Mouse (Mus musculus) kidney, postnatal 25 days (tissue): Measurements from ENCODE around the gene Kdm5a.
A peak's percentile ranks its signal among the peaks of the same experiment; 100 is the strongest.

ENCODE experiments used
- DNase-seq, 2 experiments: peaks; one replicate each; pipeline ENCODE4 v3.0.0; 2021; ENCODE audit warnings: mixed read lengths in 2 of 2

Gene Kdm5a

DNA sequence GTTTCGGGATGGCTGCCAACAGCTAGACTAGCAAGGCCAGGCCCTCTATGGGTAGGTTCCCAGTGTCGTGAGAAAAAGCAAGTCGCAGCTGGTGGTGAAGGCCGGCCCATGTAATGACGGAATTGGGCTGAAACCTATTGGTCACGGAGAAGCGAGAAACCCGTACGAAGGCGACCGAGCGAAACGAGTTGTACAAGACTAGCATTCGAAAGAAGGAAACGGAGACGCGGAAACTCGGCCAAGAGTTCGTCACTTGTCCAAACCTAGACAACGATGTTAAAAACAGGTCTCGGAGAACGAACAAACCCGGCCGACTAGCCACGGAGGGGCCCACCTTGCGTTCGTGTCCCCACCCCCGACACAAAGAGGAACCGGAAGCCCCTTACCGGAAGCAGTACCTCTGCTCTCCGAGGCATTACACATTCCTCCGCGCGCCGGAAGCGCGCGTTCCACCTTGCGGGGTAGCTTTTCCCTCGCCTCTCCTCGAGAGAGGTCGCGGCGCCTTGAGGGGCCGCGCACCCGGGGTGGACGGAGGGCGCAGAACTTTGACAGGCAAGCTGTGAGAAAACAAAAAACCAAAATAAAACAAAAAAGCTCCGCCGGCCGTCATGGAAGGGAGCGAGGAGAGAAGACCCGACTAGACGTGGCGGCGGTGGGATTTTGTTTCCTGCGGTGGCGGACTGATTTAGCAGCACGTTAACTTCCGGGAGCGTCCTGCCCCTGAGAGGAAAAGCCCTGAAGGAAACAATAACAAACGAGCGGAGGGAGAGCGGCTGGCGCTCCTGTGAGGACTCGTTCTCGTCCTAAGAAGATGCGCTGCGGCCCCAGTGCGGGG lies at the start of gene Kdm5a, which contains the start of gene Ccdc77:
Gene Kdm5a (plus strand): TSS at position 437 of the 835 bp plus-strand sequence.
Gene Ccdc77 (minus strand): TSS at position 687 of the 835 bp plus-strand sequence.
- DNase-seq = peak; percentile 92 to 97

DNA sequence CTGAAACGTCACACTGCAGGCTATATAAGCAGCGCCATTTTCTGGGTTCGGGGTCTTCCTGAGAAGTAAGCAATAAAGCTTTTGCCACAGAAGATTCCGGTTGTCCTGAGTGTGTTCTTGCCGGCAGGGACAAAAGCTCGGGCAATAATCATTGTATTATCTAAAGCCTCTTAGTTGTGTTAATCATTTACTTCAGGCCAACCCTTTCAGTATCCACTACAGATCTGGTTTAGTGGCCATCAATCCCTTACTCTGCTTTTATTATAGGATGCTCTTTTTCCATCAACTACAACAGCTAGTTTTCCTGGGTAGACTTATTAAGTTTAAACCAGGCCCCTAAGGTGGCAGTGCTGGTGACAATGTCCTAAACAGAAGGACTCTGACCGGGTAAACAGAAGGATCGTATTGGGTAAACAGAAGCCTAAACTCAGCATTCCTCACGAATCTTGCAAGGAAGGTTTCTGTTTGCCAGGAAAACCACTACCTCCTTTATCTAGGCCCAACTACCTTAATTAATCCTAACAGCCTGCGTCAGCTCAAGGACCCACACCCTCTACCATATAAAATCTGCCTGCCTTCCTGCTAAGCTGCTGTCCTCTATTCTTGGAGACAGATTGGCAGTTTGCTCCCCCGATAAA lies 45.5 kb upstream of the Kdm5a start:
- DNase-seq = no peak

GRCm38 (mm10) chr6:120319129-120319528 lies 44.8 kb upstream of the Kdm5a start:
- no peak for DNase-seq

GRCm38 (mm10) chr6:120320369-120320768 lies 43.6 kb upstream of the Kdm5a start:
- DNase-seq = no peak

- DNase-seq = peak; percentile 72 to 85
Observed at GRCm38 (mm10) chr6:120324295-120324927, 39.5 kb upstream of the Kdm5a start.

GRCm38 (mm10) chr6:120332351-120332750 lies 31.6 kb upstream of the Kdm5a start:
- no peak for DNase-seq

GRCm38 (mm10) chr6:120343992-120344391 lies 19.9 kb upstream of the Kdm5a start:
- DNase-seq = no peak

- DNase-seq = no peak
Observed at GRCm38 (mm10) chr6:120349018-120349417, 14.9 kb upstream of the Kdm5a start.

DNA sequence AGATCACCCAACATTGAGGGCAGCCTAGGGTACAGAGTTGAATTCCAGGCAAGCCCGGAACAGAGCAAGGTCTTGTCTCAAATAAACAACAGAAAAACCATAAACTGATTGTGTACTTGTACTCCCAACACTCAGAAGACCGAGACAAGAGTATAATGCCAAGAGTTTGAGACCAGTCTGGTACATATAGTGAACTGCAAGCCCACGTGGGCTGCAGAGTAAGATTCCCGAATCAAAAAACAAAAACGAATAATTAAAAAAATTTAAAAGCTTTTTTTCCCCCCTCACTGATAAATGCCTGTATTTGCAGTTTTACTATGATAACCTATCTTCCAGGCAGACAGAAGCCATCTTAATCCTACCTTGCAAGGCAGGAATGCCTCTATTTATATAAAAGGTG lies 7.4 kb upstream of the Kdm5a start:
- no peak for DNase-seq

DNA sequence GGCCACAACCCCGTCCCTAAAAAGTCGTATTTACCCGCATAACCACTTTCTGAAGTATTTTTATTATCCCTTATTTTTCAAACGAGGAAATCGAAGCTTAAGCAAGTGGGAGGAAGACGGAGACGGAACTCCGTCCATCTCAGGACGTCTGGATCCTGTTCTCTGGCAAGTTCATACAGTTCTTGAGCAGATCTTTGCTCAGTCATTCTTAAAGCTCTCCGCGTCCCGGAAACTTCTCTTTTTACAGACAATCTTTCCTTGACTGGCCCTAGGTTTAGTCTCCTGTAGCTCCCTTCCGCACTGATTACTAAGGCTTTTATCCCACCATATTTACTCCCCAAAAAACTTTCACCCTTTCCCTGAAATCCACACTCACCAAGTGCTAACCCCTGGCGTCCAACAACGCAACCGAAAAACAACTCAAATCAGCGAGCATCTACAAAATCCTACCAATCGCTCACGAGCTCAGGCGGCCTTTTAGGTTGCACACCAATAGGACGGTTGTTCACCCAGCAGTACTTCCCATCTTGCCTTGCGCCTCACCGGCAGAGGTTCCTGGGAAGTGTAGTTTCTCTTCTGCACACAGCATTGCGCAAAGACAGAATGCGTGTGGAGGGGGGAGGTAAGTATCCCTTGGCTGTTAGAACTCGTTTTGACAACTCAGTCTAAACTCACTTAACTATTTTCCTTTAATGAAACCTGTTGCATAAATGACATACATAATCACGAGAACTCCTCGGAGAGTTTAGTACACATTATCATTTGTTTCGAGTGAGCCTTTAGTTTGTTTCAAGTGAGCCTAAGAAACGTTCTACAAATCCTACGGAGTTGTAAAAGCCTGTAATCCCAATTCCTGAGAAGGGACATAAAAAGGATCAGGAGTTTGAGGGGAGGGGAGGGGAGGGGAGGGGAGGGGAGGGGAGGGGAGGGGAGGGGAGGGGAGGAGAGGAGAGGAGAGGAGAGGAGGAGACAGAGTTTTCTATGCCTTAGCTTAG lies 6.7 kb upstream of the Kdm5a start:
- DNase-seq = peak; percentile 88 to 94

GRCm38 (mm10) chr6:120362124-120362523 lies 1.8 kb upstream of the Kdm5a start:
- DNase-seq = no peak

DNA sequence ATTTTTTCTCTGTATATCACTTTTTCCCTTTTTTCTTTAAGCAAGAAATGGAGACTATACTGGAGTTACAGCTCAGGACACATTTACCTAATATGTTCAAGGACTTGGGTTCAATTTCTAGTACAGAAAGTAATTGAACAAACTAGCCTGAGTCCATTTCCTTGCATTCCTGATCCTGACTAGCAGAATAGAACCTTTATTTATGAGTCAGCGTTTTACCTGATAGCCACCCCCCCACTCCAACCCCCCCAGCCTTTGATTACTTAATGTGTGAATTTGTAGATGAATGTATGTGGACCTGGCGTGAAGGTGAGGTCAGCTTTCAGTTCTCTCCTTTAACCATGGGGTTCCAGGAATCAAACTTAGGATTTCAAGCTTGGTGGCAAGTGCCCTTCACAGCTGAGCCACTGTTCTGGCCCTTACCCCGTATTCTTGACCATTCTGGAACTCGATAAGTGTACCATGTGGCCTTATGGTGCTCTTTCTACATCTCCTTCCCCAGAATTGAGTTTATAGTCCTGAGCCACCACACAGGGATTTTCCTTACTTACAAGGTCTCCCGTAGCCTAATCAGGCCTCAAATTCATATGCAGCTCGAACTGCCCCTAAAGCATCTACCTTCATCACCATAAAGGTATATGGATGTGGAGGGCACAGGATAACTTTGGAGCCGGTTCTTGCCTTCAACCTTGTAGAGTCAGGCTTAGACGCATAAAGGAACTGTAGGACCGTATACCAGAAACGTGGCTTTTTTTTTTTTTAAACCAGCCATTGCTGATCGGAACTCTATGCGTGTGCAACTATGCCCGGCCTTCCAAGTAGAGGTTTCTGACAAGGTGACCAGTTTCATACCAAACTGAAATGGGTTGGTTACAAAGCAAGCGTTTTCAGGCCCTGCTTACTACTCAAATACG lies 893 bp upstream of the Kdm5a start:
- DNase-seq = no peak

GRCm38 (mm10) chr6:120364523-120364905 lies 590 bp downstream of the Kdm5a start:
- no peak for DNase-seq

DNA sequence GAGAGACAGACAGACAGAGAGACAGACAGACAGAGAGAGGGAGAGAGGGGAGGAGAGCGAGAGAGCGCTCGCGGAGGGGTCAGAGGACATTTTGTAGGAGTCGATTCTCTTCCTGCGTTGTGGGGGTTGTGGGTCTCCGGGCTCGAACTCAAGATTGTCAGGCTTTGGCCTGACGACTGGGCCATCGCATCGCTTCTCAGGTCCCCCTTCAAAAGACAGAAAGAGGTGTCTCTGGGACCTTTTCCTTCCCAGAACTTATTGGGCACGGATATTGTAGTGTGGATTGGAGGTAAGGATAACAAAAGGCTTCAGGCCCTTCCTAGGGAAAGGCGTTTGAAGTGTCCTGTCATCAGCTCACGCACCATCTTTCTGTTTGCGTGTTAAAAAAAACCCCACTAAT lies 1.1 kb downstream of the Kdm5a start:
- DNase-seq = no peak

- no peak for DNase-seq
Observed at GRCm38 (mm10) chr6:120376736-120377135, 12.8 kb downstream of the Kdm5a start.

GRCm38 (mm10) chr6:120390054-120390453 lies 26.1 kb downstream of the Kdm5a start:
- DNase-seq = no peak

DNA sequence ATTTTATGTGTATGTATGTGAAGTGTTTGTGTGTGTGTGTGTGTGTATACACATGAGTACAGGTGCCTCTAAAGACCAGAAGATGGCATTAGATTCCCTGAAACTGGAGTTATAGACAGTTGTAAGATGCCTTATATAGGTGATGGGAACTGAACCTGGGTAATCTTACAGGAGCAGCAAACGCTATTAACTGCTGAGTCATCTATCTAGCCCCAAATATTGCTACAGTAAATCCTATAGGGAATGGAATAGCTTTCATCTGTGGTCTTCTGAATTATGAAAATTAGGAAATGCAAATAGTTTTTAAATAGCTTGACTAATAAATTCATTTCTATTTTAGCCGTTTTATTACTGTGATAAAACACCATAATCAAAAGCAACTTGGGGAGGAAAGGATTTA lies 28.9 kb downstream of the Kdm5a start:
- DNase-seq = no peak

- no peak for DNase-seq
Observed at GRCm38 (mm10) chr6:120395622-120396345, 31.9 kb downstream of the Kdm5a start.

DNA sequence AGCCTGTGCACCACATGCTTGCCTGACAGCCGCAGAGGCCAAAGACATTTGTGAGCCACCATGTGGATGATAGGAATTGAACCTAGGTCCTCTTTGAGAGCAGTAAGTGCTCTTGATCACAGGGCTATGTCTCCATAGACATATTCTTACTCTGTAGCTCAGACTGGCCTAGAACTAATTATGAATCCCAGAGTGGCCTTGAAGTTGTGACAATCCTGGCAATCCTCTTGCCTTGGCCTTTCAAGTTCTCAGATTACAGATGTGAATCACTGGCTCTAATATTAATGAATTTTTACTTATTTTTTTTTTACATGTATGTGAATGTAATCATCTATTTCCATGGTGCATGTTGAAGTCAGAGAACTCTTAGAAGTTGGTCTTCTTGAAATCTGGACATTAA lies 40.0 kb downstream of the Kdm5a start:
- DNase-seq = no peak

DNA sequence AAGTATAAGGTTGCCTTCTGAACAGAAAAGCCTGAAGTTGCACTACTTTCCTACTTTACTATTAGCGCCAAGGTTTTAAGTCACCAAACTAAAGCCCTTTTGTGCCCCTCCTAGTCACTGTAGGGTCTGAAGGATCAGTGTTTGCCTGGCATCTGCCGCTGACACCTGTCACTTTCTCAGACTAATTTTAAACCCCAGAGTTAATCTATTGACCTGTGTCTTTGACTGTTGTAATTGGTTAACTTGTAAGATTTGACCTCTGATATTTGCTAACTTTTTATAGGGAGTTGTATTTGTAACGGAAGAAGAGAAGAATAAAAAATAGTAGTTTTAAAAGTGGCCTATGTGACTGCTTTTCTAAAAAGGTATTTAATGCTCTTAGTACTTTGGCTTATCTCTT lies 74.2 kb downstream of the Kdm5a start:
- no peak for DNase-seq
